Mouse (Mus musculus): Measurements from ENCODE around the gene Tsc22d2. TPM values are rescaled to one million over a fixed set of nuclear protein-coding genes. Genes with fewer than 3 reads are reported as not detected.

Gene Tsc22d2
- polyA plus RNA-seq (2012; rRNA removed), result 12.1 and 12.9 TPM in 2 replicates

DNA sequence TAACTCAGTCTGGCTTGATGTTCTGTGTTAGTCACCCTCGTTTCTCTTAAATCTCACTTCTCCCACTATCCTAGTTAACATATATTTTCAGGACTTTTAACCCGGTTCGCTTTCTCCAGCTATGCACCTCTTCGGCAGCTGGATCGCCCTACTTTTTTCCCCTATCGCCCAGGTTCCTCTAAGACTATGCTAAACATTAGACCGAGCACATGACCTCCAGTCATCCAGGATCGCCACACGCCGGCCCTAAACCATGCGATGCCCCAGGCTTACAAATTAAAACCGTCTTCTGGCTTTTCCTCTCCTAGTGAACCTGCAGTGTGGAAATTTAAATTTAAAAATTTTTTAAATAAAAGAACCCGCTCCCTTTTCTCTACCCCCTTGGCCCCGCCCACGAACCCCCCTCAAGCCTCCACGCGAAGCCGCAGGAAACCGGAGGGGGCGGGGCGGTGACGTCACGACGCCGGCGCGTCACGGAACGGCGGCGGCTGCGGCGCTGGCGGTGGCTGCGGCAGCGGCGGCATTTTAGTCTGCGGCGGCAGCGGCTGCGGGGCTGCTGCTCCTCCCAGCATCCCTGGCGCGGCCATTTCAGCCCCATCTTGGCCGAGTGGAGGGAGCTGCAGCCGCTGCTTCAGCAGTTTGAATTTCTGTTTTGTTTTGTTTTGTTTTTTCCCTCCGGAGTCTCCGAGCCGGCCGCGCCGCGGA, at the start of gene Tsc22d2:
Tsc22d2 (plus strand) TSS at position 482 of the 705 bp plus-strand sequence.

Other genes with a start within 250 kb of the Tsc22d2 start
- gene Eif2a, start 111.1 kb downstream of the Tsc22d2 start, polyA plus RNA-seq (2012; rRNA removed), result 34.2 and 37.2 TPM in 2 replicates
- gene Serp1, start 111.2 kb downstream of the Tsc22d2 start, polyA plus RNA-seq (2012; rRNA removed), result 24.3 and 27.8 TPM in 2 replicates
- gene Selenot, start 161.9 kb downstream of the Tsc22d2 start, polyA plus RNA-seq (2012; rRNA removed), result 75.1 and 81.2 TPM in 2 replicates
- gene Erich6, start 222.5 kb downstream of the Tsc22d2 start, polyA plus RNA-seq (2012; rRNA removed), result 0.79 and 0.84 TPM in 2 replicates

All from central nervous system, embryonic 18 days (tissue).